Mouse (Mus musculus) ES-E14 (cell line): Measurements from ENCODE around the gene Tmem8.
A peak's percentile ranks its signal among the peaks of the same experiment; 100 is the strongest.

Experiments
- CHD2 ChIP-seq: IDR thresholded peaks from 2 replicates; pipeline ENCODE4 v1.6.1; 2014; ENCODE audit warnings: mild to moderate bottlenecking, low read depth, low read length, inconsistent platforms
- HCFC1 ChIP-seq: IDR thresholded peaks from 2 replicates; pipeline ENCODE4 v1.6.1; 2012; ENCODE audit warnings: low read length, inconsistent platforms, borderline replicate concordance; ENCODE audit not compliant: insufficient read depth
- MAFK ChIP-seq: IDR thresholded peaks from 2 replicates; pipeline ENCODE4 v1.6.1; 2014; ENCODE audit warnings: mild to moderate bottlenecking, low read depth, low read length, inconsistent platforms; ENCODE audit not compliant: insufficient read depth
- ZC3H11A ChIP-seq: IDR thresholded peaks from 2 replicates; pipeline ENCODE4 v1.6.1; 2012; ENCODE audit warnings: low read depth, mild to moderate bottlenecking, inconsistent platforms, low read length, borderline replicate concordance
- ZNF384 ChIP-seq: IDR thresholded peaks from 2 replicates; pipeline ENCODE4 v1.6.1; 2012; ENCODE audit warnings: low read depth, low read length, inconsistent platforms

- TF ChIP-seq ZNF384 = no peak
- TF ChIP-seq ZC3H11A = no peak
- TF ChIP-seq MAFK = no peak
- TF ChIP-seq CHD2 = no peak
- 0 out of 2 replicates have a peak, but pooled peaks have one; percentile 58 for TF ChIP-seq HCFC1
Measured at GRCm38 (mm10) chr17:26068831-26069739, 44.0 kb upstream of the Tmem8 start, which contains the start of gene Rab11fip3.
